Mouse (Mus musculus): ENCODE measurements at regions not wholly inside any gene's neighbourhood (a gene's known extent, or its start where the extent isn't known, plus 50 kb on each side); places are given as distances from the start of the nearest gene placed in this dataset.

DNA sequence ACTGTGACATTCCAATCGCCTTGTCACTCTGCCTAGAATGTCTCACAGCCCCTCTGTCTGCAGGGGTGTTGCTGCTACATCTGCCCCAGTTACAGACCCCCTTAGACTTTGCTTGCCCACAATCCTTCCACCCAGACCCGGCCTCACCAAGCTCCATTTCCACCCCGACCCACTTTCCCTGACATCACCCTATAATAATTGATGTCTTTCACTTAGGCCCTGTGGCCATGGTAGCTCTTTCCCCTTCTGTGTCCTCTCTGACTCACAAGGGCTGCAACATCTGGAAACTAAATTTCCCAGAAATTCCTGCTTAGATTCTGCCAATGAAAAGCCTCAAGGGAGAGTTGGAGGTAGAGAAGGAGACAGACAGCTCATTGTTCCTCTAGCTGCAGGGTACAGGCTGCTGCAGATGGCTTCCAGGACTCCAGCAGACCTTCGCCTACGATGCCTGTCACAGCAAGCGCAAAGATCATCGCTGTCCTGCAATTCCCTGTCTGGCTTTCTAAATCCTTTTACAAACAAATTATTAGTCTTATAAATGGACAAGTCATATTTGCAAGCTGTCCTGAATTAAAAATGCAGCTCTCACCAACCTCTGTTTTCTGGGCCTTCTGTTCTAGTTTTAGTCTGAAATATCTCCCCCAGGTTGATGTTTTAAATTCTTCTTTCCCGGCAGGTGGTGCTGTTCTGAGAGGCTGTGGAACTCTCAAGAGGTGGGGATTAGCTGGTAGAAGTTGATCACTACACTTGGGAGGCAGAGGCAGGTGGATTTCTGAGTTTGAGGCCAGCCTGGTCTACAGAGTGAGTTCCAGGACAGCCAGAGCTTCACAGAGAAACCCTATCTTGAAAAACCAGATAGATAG is 104.9 kb upstream of the Oxgr1 start:
- no peak for DNase-seq

DNA sequence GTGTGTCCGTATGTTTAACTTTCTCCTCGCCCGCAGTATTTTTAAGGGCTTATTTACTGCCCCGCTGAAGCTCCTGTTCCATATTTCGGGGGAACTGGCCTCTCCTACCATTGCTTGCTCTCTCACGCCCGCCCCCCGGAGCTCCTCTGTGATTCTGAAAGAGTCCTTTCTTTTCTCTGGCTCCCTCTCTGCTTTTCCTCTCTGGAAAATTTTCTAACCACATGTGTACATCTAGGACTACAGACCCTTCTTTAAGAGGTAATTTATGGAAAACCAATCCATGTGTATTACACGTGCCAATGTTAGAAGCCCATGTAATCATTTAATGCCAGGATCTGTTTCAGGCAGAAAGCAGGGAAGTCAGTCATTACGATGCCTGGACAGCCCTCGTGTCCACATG is 106.6 kb upstream of the Oxgr1 start:
- DNase-seq, result no peak

DNA sequence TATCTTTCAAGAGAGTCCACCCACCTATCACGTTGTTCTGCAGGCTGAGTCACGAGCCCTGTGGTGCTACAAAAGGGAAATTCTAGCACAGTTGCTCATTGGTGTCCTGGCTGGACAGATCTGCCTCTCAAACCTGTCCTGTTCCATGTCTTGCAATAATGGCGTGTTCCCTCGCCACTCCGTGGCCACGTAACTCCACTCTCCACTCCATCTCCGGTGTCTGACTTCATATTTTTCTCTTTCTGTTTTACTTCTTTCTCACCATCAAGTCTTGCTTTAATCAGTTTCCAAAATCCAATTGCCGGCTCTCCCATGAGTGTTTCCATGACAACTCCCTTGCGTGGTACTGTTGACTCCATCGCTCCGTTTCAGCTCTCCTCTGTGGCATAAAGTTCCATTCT is 107.1 kb upstream of the Oxgr1 start:
- DNase-seq, result no peak

DNA sequence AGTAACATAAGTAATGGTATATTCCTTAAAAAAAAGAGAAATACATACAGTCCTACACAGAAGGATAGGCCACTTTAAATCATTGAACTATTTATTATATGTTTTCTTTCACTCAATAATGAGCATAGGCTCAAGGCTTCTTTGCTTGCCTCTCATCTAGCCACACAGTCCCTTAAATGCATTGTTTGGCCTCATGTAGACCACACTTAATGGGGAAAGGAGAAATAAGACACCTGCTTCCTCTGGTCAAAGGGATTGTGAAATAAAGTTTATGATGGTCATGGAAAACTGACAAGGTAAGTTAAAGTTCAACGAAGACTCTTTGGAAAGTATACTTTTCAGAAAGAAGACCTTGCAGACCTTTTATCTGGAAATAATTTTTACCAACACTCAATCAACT is 108.4 kb upstream of the Oxgr1 start:
- DNase-seq, result no peak

DNA sequence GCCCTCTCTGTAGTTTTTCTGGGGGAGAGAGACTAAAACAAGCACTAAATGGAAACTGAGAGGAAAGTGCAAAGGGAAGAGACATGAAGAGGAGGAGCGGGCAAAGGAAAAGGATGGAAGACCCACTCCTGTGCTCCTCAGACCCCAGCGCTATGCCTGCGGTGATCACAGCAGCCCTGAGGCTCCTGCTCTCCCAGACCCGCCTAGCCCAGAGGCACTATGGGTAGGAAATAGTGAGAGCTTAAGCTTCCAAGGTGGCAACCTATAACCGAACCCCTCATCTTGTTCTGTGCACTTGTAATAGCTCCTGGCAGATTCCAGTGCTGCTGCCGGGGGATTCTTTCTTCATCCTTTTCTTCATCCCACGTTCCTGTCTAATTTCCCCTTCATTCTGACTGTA is 112.2 kb upstream of the Oxgr1 start:
- DNase-seq, result no peak

DNA sequence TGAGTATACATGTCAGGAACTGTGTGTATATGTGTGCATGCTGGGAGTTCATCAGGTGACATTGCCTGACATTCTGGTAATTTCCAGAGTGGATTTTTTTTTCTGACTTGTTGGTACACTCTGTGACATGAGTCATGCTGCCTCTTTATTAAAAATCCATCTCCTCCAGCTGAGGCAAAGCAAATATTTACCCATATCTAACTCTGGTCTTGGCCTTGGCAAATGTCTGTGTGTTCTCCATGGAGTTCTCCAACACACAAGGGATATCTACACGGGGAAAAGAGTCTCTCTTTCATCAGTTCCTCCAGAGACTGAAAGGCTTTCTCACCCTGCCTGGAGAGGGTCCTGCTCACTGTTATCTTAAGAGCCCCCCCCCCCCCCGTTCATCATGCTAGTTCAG is 111.3 kb upstream of the Mbnl2 start:
- no peak for DNase-seq

DNA sequence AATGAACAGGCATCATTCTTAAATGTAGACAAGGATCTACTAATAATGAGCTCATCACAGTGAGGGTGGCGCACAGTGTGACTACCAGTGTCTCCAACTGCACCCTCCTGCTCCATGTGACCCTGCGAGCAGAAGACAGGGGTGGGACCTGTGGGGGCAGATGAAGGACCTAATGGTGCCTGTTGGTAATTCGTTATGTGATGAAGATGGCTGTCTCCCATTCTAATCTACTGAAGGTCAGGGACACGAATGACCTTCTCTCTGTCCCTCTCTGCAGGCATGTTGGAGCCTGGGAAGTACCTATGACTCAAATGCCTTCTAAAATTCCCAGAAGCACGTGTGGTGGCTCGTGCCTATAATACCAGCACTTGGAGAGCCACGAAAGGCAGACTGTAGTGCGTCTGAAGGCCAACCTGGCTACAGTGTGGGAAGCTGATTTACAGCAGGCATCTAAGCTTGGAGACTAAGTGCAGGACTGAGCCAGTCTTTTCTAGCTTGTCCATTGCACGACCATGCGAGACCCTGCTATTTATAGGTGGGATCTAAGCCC is 109.9 kb upstream of the Mbnl2 start:
- peak; percentile 24 for DNase-seq

DNA sequence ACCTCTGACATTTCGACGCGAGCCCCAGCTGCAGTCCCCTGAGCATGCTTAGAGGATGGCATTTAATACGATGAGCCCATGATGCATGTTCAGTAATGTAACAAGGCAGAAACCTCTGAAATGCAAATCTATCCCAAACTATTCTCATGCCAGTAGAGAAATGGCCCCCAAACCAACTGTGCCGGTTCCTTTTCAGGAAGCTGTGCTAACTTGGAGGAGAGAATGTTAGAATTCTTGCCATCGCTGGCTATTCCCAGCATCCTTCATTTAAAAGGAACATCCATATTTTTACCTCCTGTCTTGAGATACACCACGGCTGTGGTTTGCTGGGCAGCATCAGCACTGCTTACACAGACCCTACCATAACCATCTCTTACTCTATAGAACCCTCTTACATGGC is 104.7 kb upstream of the Mbnl2 start:
- no peak for DNase-seq

DNA sequence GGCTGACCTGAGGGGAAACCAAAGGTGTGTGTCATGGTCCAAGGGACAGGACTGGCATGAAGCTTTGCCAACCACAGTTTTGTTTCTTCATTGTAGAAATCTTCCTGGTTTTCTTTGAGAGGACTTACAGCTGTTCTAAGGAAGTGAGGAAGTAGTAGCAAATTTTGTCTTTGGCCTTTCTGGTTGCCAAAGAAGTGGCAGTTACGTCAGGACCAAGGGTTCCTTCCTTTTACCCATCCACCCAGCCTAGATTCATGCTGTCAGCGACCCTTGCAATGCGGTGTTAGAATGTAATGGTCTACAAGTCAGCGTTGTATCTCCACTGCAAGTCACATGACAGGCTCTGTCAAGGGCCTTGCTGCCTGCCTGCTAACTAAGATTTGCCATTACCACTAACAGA is 103.4 kb upstream of the Mbnl2 start:
- DNase-seq, result no peak

DNA sequence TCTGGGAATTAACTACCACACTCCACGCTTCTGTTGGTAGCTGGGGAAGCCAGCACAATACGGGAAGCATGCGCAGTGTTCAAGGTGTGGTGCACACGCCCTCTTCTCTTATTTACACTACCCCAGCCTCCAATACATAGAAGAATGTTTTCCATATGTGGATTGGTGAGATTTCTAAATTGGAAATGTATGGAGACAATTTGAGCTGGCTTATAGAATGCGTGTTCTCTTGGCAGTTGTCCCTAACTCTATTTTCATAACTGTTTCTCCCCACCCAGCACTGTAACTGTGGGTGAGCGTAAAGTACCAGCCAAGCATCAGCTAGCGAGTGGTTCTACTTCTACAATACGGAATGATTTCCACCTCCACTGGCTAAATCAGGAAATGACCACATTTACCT is 102.6 kb upstream of the Mbnl2 start:
- no peak for DNase-seq

DNA sequence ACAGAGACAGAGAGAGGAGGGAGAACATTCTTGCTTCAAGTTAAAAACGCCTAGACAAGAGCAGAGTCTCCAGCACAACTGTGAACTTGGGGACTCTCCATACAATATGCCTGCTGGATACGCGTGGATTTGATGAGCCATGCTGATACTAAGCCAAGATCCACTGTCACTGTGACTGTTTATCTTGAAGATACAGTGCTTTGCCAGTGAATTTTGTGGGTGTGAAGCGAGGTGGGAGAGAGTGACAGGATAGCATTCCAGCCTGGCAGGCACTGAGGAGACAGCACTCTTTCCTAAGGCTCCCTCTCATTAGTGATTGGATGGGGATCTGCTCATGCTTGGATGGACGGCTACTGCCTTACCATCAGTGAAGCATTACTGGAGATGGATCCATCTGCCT is 100.9 kb upstream of the Mbnl2 start:
- DNase-seq, result no peak

DNA sequence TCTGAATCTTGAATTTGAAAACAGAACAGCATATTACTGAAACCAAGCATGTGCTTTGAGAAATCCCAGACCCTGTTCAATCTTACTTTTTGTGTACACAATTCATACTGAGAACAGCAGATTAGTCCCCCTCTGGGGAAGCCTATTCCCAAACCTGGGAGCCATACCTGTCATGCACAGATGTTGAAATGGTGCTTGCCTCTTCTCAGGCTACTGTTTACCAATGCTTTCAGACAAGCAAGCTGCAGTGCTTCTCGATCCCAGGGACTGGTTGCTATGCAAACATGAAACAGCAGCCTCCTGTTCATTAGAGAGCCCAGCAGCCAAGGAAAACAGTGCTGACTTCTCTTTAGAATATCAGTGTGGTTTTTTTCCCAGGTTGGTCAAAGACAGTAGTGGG is 80.3 kb upstream of the Mbnl2 start:
- DNase-seq, result no peak

DNA sequence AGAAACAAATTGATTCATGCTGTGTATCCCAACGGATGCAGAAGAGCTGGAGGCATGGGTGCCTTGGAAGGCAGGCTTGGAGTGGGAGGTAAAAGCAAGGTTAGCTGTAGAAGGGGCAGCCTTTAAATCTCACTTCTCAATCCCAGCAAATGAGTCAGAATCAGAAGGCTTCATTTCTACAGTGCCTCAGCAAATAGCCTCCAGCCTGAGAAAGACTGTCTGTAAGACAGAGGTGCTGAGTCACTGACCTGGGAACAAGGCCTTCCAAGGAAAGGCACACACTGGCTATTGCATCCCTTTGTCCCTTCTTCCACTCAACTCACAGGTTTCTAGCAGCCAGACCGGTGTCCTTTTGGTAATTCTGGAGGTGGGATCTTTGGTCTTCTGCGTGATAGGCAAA is 63.7 kb upstream of the Mbnl2 start:
- peak; percentile 3 for DNase-seq

DNA sequence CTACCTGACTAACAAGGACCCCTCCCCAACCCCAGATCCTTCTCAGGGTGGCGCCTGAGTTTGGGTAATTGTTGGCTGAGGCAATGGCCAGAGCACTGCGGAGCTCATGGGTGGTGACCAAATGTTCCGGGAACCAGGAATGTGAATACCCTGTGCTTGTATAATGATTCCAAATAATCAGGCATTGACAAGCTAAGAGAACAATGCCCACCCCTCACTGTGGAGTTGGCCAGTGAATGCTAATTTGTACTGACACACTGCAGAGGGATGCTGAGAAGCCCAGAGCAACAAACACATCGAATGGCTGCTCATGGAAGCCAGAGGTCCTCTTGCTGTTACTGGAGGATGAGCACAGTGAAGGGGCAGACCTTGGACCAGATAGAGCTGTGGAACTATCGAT is 62.8 kb upstream of the Mbnl2 start:
- no peak for DNase-seq

DNA sequence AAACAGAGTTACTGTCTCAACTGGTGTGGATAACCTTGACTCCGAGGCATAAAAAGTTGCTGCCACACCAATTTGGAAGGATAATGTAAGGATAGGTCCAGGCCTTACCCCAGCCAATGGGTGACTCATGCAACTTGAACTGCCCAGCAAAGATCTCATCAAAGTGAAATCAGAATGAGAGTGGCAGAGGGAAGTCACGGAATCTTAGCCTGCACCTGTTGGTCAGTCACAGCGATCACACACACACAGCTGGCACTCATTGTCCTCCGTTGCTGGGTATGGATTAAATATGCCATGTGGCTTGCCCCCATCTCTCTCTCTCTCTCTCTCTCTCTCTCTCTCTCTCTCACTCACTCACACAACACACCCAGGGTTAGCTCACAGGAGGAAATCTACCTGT is 56.2 kb upstream of the Mbnl2 start:
- DNase-seq, result no peak

DNA sequence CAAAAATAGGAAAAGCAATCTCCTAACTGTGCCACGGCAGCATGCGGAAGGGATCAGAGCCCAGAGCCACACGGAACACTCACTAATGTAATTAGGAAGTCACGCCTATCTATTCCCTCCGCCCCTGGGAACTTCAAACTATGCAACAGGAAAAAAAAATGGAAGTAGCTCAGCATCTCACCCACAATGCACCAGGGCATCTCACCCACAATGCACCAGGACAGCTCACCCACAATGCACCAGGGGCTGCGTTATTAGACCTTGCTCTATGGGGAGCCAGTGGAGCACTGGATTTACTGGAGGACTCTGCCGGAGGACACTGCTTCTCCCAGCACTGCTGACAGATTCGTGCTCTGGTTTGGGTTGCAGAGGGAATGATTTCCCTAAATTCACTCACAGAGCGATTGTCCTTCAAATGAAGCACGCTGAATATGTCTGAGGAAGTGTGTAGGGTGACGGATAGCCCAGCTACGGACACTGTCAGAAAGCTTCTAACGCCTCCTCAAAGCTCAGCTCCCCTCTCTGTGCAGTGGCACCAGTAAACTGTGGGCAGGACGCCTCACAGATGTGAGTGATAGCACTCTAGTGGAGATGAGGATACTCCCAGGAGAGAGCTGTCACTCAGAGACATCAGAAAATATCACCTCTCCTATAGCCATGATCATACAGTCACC is 51.8 kb upstream of the Mbnl2 start:
- no peak for DNase-seq

DNA sequence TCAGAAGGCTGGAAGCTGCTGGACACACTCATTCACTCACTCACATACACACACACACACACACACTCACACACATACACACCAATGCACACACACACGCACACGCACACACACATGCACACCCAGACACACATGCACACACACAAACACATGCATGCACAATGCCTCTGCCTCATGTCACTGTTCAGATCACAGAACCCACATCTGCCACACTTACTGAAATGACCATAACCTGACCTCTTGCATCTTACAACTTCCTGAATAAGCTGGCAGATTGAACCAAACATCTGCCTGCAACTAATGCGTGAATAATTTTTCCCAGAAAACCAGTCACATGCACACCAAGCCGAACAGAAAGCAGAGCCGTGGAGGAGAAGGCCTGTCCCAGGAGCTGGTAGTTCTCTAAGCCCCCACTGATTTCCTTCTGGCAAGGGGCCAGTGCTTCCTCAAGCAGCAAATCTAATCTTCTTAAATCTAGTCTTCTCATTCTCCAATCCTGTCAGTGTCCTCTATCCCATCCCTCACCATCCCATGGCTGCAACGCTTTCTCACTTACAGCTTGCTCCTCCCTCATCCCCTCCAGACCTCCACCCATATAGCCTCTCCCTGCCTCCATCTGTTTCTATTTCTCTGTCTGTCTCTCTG is 51.1 kb upstream of the Mbnl2 start:
- no peak for DNase-seq

DNA sequence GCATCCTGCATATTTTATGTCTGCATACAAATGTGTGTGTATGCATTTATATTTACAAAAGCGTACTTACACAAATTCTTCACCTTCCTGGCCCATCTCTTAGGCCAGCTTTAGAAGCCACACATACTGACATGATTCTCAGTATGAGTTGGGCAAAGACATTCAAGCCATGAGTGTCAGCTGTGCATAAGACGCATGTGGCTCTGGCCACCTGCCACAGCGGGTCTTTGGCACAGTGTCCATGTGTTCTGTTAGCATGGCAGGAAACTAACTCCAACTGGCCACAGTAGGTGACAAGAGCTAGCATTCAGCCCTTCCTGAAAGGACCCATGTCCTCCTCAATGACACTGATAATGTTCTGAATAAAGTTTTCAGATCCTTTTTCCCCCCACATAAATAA is 49.8 kb upstream of the Mbnl2 start:
- peak; percentile 10 for DNase-seq
